Mouse (Mus musculus) lung, postnatal 25 days (tissue): ENCODE results near the gene Wdr62.
"Not testable (repeated sequence)": the region's sequence is repeated elsewhere in the genome, so short reads cannot be mapped to it uniquely, and the experiment has no call there.

Experiments used
- DNase-seq: peaks from one replicate; pipeline ENCODE4 v3.0.0; 2022; ENCODE audit warnings: low spot score

The Wdr62 gene

DNA sequence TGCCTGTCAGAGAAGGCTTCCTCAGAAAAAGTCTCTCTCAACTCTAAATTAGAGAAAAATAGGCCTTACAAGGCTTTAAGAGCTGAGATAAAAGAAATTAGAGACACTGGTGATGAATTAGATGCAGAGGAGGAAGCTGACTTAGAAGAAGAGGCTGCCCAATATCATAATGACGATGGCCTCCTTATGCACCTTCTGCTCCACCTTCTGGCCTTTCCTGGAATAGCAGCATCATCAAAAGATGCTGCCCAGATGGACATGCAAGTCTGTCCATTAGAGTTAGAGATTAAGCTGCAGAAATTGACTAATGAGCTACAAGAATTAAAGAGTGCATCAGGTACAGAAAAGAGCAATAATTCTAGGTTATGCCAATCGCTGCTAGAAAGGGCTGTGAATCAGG, 74.8 kb downstream of the Wdr62 start:
- peak; percentile 72 for DNase-seq

GRCm38 (mm10) chr7:30204380-30204779, 75.8 kb downstream of the Wdr62 start:
- no peak for DNase-seq

GRCm38 (mm10) chr7:30202895-30203690, 77.1 kb downstream of the Wdr62 start:
- peak; percentile 38 for DNase-seq

GRCm38 (mm10) chr7:30200661-30201060, 79.6 kb downstream of the Wdr62 start:
- DNase-seq = not testable (repeated sequence)

DNA sequence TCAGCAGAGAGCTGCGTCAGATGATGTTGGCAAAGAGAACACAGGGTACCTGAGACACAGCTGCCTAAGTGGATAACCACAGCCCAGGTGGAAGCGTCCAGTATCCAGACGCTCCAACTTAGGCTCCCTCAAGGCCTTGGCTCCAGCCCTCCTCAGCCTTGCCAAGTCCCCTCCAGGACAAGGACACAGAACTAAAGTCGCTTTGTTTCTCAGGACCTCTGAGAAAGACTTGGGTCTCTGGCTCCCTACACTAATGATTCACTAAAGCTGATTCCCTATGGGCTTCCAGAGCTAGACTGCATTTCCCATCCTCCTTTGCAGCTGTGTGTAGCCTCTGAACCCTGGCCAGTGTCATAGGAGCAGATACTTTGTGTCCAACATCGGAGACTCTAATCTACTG, 80.0 kb downstream of the Wdr62 start:
- DNase-seq = no peak

- no peak for DNase-seq
Observed at GRCm38 (mm10) chr7:30199498-30200139, 80.6 kb downstream of the Wdr62 start.

DNA sequence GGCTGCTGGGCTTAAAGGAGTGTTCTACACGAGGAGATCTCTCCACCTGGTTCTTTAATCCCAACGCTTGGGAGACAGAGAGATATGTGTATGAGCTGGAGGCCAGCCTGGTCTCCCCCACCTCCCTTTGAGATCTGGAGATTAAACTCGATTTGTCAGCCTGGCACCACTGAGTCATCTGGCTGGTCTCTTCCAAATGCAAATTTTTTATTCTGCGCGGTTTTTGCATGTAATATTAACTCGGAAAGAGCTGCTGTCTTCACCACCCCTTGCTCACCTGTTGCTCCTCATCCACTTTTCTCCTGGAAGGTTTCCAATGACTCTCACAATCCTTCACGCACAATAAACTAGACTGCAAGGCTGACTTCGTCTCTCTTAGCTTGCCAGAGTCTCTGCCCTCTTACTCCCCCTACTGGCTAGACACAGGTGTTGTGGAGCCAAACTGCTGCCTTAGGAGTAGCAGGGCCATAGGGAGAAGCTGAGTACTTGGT, 81.7 kb downstream of the Wdr62 start, which contains the start of gene Capns1:
Gene Capns1, minus strand, starts transcription at position 331 of the 491 bp plus-strand sequence.
- DNase-seq = peak; percentile 83

GRCm38 (mm10) chr7:30197592-30198129, 82.6 kb downstream of the Wdr62 start:
- no peak for DNase-seq

GRCm38 (mm10) chr7:30196171-30196570, 84.0 kb downstream of the Wdr62 start:
- no peak for DNase-seq

DNA sequence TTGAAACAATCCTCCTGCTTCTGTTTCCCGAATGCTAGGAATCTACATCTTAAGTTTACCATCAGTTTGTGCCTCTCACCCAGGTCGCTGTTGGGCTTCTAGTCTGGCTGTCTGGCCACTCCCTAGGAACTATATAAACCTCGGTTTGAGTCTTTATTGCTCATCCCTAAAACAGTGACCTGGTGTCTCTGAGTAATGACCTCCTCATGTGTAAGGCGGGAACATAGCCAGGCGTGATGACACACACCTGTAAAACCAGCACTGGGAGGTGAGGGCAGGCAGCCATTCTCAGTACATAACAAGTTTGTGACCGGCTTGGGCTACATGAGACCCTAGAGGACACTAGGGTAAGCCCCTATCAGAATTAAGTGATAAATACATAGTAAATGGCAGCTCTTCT, 84.8 kb downstream of the Wdr62 start:
- DNase-seq = no peak

DNA sequence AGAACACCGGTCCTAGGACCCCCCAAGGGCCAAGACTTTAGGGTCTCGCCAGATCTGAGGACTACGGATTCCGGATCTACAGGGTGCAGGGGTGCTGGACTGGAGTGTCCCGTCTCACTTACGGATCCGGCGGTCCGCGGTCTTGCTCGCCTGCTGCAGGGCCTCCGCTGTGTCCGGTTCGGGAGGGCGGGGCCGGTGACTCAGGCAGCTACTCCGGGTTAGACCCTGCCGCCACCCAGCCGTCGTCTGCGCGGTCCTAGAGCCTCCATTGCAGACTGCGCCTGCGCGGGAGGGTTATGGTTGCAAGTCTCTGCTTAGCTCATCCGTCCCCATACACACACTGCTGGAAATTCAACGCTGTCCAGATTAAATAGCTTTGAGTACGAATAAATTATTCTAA, 85.3 kb downstream of the Wdr62 start:
- DNase-seq = peak; percentile 96

- no peak for DNase-seq
Observed at GRCm38 (mm10) chr7:30194101-30194831, 86.0 kb downstream of the Wdr62 start.

DNA sequence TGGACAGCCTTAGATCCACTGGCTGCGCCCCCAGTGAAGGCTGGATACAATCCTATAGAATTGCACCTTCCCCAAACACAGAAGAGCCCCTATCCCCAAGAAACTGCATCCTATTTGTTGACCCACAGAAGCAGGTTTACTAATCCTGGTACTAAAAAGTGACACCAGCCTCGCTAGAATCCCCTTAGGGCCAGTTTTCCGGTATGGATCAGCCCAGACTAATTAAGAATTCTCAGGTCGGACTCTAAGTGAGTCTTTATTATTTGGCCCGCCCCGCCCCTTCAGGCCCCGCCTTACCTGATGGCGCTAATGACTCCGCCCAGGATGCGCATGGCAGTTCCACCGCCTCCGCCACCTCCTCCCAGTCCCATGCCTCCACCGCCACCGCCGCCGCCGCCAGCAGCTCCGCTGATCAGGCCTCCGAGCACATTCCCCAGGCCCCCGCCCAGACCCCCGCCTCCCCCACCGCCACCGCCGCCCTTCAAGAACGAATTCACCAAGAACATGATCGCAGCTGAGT, 86.6 kb downstream of the Wdr62 start:
- DNase-seq = peak; percentile 85

DNA sequence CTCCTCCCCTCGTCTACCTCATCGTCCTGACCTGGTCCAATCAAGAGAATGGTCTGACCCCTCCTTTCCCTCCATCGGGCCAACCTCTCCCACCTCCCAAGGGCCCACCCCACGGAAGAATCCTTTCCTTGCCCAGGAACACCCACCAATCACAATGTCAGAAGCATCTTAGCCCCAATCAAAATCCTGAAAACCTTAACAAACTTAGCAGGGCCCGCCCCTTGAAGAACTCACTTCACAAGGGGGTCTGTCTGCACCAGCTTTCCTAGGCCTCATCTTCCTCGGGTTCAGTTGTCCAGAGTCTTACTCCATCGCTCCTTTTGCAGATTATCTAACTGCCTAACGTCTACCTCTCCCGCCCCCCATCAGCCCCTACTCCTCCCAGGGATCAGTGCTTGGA, 87.2 kb downstream of the Wdr62 start:
- no peak for DNase-seq

- no peak for DNase-seq
Observed at GRCm38 (mm10) chr7:30192088-30192487, 88.1 kb downstream of the Wdr62 start.
